Mouse (Mus musculus) heart, adult 2 months (tissue): ENCODE measurements around the gene Mitf.

Experiments
- CTCF ChIP-seq: fragments of 200-600 bp; IDR thresholded peaks from 2 replicates; pipeline ENCODE4 v1.8.1; 2022; ENCODE audit warnings: antibody characterized with exemption, mild to moderate bottlenecking, moderate library complexity
- EP300 ChIP-seq: fragments of 200-500 bp; IDR thresholded peaks from 2 replicates; pipeline ENCODE4 v1.6.1; 2011; ENCODE audit warnings: low read depth, low read length, control low read depth; ENCODE audit not compliant: insufficient read depth
- POLR2A ChIP-seq: fragments of 200-500 bp; IDR thresholded peaks from 2 replicates; pipeline ENCODE4 v1.6.1; 2011; ENCODE audit warnings: mild to moderate bottlenecking, low read depth, low read length, control low read depth; ENCODE audit not compliant: insufficient read depth

DNA sequence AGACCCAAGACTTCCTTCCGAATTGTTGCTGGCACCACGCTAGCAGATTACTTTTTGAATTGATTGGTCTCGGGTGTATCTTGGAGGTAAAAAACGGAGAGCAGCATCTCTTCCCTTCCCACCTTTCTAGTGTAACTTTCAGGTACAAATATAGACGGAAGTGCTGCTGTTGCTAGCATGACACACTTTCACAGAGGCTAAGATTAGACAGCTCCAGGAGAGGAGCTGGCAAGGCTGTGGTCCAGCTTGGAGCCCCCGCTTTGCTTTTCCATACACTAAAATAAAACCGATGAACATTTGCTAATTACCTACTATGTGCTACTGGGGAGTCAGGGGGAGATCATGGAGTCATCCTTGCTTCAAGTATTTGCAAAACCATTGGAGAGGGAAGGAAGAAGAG lies 37.3 kb upstream of the Mitf start:
- no peak for TF ChIP-seq CTCF
- no peak for TF ChIP-seq EP300
- TF ChIP-seq POLR2A = no peak
